In the genomic region with DNA sequence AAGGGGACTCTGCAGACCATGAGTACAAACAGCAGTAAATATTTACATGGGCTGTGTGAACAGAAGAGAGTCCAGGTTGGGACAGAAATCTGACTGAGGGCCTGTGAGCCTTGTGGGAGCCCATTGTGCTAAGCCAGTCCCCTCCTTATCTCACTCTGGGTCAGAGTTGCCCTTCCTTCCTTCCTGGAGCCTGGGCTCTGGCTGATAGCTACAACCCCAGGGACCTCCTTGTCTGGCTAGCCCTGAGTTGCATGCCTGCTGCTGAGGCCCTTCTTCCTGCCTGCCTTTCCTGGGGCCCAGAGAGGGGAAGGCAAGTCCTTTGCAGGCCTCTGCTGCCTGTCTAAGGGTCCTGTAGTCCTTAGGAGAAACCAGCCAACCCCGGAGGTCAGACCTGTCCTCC, we compare ENCODE assay signal across 8 mouse cellular contexts. TPM values are rescaled to one million over a fixed set of nuclear protein-coding genes. Genes with fewer than 3 reads are reported as not detected.
A peak's percentile ranks its signal among the peaks of the same experiment; 100 is the strongest.
DNase-seq lines count a peak whose midpoint lies in the region; ATAC-seq and TF ChIP-seq lines count a peak whose summit lies in the region.

No protein-coding gene starts in this region.

- intact Hi-C loops in left cerebral cortex, postnatal 4 days (cut with DNase I), result no loop called here

- no peak overlapping the region for H3K9ac ChIP-seq in forebrain, postnatal 0 days
- no peak overlapping the region for H3K9ac ChIP-seq in forebrain, embryonic 15.5 days (replicated peaks)

- no peak for TF ChIP-seq CTCF in forebrain, postnatal 0 days (IDR thresholded peaks at IDR 0.05; ENCODE audit: low read depth)
- no peak for TF ChIP-seq CTCF in lung, adult 2 months (IDR thresholded peaks at IDR 0.05; ENCODE audit: insufficient read depth, low read length)

- H3K27me3 ChIP-seq in forebrain, postnatal 0 days (ENCODE audit: insufficient read depth, low read length), result no peaks in the 10 kb centered on the region
- H3K27me3 ChIP-seq in forebrain, embryonic 15.5 days, result no peaks in the 10 kb centered on the region

- no peak for DNase-seq in forebrain, postnatal 0 days
- peak; percentile 49 to 80 for DNase-seq in heart, adult 18-20 months
- peak; percentile 72 for DNase-seq in kidney, adult 11 months
- DNase-seq in lung, adult 2 months, result peak; percentile 49
- DNase-seq in cerebellum, postnatal 10 days, result no peak
- DNase-seq in left cerebral cortex, postnatal 4 days, result no peak
- no peak for DNase-seq in cerebellum, adult 11 months

- H3K36me3 ChIP-seq in forebrain, postnatal 0 days (ENCODE audit: insufficient read depth), result peaks cover 25% of the 10 kb centered on the region
- H3K36me3 ChIP-seq in forebrain, embryonic 15.5 days, result peaks cover 23% of the 10 kb centered on the region

- no peak for ATAC-seq in forebrain, postnatal 0 days
- ATAC-seq in forebrain, embryonic 15.5 days (replicated peaks), result no peak

- H3K4me3 ChIP-seq in forebrain, postnatal 0 days (ENCODE audit: low read depth, low read length), result no peak overlapping the region
- H3K4me3 ChIP-seq in forebrain, embryonic 15.5 days, result no peak overlapping the region
- no peak overlapping the region for H3K4me3 ChIP-seq in lung, adult 2 months (replicated peaks; ENCODE audit: extremely low read depth, low read depth, low read length)

- H3K9me3 ChIP-seq in forebrain, postnatal 0 days (ENCODE audit: low read length), result no peaks in the 10 kb centered on the region
- no peaks in the 10 kb centered on the region for H3K9me3 ChIP-seq in forebrain, embryonic 15.5 days

- 70% methylated on average over 1 of the region's 1 CpGs for WGBS in forebrain, postnatal 0 days
- WGBS in forebrain, embryonic 15.5 days, result 78% methylated on average over 1 of the region's 1 CpGs
- WGBS in lung, adult 2 months, result 4% methylated on average over 1 of the region's 1 CpGs

- TF ChIP-seq POLR2A in lung, adult 2 months (IDR thresholded peaks at IDR 0.05; ENCODE audit: borderline replicate concordance, extremely low read depth, low read depth, low read length), result no peak

- no peaks in the 10 kb centered on the region for H3K4me1 ChIP-seq in forebrain, postnatal 0 days (ENCODE audit: insufficient read depth)
- peaks cover 8% of the 10 kb centered on the region for H3K4me1 ChIP-seq in forebrain, embryonic 15.5 days
- peaks cover 52% of the 10 kb centered on the region for H3K4me1 ChIP-seq in lung, adult 2 months (ENCODE audit: control insufficient read depth, insufficient read depth, low read length)

- no peak overlapping the region for H3K4me2 ChIP-seq in forebrain, postnatal 0 days (ENCODE audit: low read depth)
- no peak overlapping the region for H3K4me2 ChIP-seq in forebrain, embryonic 15.5 days (replicated peaks)

- H3K27ac ChIP-seq in forebrain, postnatal 0 days (ENCODE audit: low read depth, low read length), result peak overlapping the region; percentile 50; the same call in 1 of the 2 replicates
- no peak overlapping the region for H3K27ac ChIP-seq in forebrain, embryonic 15.5 days (replicated peaks)

RNA-seq across cellular contexts. Expression of gene Trim8, which starts 46.5 kb away (rescaled TPM):
- 68.6 and 76.5 TPM in 2 replicates for total RNA-seq in forebrain, postnatal 0 days (2014; rRNA removed)
- 25.9 and 28.2 TPM in 2 replicates for polyA plus RNA-seq in forebrain, postnatal 0 days (2015; fragmentation: Nextera tagmentation; extraction: Ambion mirVana)
- 28.0 and 29.4 TPM in 2 replicates for polyA plus RNA-seq in forebrain, embryonic 15.5 days (2015; fragmentation: Nextera tagmentation; extraction: Ambion mirVana)
- total RNA-seq in heart, adult 18-20 months (2021), result 10 to 100 TPM; 33.9 to 38.8 TPM
- 87.2 and 115 TPM in 2 replicates for polyA plus RNA-seq in lung, adult 2 months (2012; rRNA removed)
- 100 to 1,000 TPM; 113 to 119 TPM for total RNA-seq in left cerebral cortex, postnatal 4 days (2021)

RNA-seq across cellular contexts. Expression of gene Sufu, which starts 58.3 kb away (rescaled TPM):
- total RNA-seq in forebrain, postnatal 0 days (2014; rRNA removed), result 9.4 and 13.1 TPM in 2 replicates
- polyA plus RNA-seq in forebrain, postnatal 0 days (2015; fragmentation: Nextera tagmentation; extraction: Ambion mirVana), result 12.7 and 17.7 TPM in 2 replicates
- 28.9 and 30.5 TPM in 2 replicates for polyA plus RNA-seq in forebrain, embryonic 15.5 days (2015; fragmentation: Nextera tagmentation; extraction: Ambion mirVana)
- 10 to 100 TPM; 10.1 to 11.6 TPM for total RNA-seq in heart, adult 18-20 months (2021)
- polyA plus RNA-seq in lung, adult 2 months (2012; rRNA removed), result 17.5 and 18.0 TPM in 2 replicates
- 10 to 100 TPM; 22.2 to 23.9 TPM for total RNA-seq in left cerebral cortex, postnatal 4 days (2021)

RNA-seq across cellular contexts. Expression of gene Actr1a, which starts 59.5 kb away (rescaled TPM):
- 356 and 372 TPM in 2 replicates for total RNA-seq in forebrain, postnatal 0 days (2014; rRNA removed)
- polyA plus RNA-seq in forebrain, postnatal 0 days (2015; fragmentation: Nextera tagmentation; extraction: Ambion mirVana), result 360 and 367 TPM in 2 replicates
- 374 and 380 TPM in 2 replicates for polyA plus RNA-seq in forebrain, embryonic 15.5 days (2015; fragmentation: Nextera tagmentation; extraction: Ambion mirVana)
- total RNA-seq in heart, adult 18-20 months (2021), result 10 to 100 TPM; 86.6 to 89.7 TPM
- 85.4 and 112 TPM in 2 replicates for polyA plus RNA-seq in lung, adult 2 months (2012; rRNA removed)
- 100 to 1,000 TPM; 304 to 313 TPM for total RNA-seq in left cerebral cortex, postnatal 4 days (2021)

Comparison
In these comparisons a context has a peak if more than half of its experiments do, and no peak if none do; other contexts are left out.
1. DNase-seq: peak in heart, adult 18-20 months (2 of 2), kidney, adult 11 months (single experiment) and lung, adult 2 months (single experiment); none in forebrain, postnatal 0 days (single experiment), cerebellum, postnatal 10 days (0 of 2), left cerebral cortex, postnatal 4 days (single experiment) and cerebellum, adult 11 months (single experiment).